Mouse (Mus musculus) bone marrow macrophage, adult 2 months (primary cell): Measurements from ENCODE around the gene Trim45.

ENCODE experiments used
- CTCF ChIP-seq: IDR thresholded peaks from 2 replicates; pipeline ENCODE4 v1.5.1; 2012; ENCODE audit warnings: low read depth, mild to moderate bottlenecking, low read length, moderate library complexity
- POLR2A ChIP-seq: IDR thresholded peaks from 2 replicates; pipeline ENCODE4 v1.6.1; 2012; ENCODE audit warnings: mild to moderate bottlenecking, low read depth, low read length, borderline replicate concordance

DNA sequence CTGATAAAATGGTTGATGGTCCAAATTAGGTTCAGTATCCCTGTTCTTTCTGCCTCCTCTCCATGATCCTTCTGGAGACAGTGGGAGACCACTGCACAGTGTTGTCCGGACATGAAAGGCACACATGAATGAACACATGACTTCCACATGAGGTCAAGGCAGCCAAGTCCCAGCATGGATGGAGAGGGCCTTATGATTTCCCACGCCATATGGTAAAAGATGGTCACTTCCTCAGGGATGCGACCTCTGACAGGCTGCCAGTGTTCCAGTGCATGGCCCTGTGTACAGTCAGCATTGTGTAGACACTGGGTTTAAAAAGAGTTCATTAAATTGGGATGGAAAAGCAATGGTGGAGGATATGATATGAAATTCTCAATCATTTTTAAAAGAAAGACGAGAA, 16.2 kb downstream of the Trim45 start:
- TF ChIP-seq CTCF (no peak), POLR2A (no peak)
